Mouse (Mus musculus) mammary gland, adult 2 months (tissue): Measurements from ENCODE around the gene Gm8857. TPM values are rescaled to one million over a fixed set of nuclear protein-coding genes. Genes with fewer than 3 reads are reported as not detected.

Experiments used
- polyA plus RNA-seq: library from polyadenylated mRNA; depleted of rRNA; stranded (reverse); fragments of >200 nt; gene quantifications from 2 replicates; pipeline ENCODE4 v1.2.3, GENCODE M21; 2012; ENCODE audit warnings: low replicate concordance; rRNA removed

Gene Gm8857
- not detected in 2 replicates for polyA plus RNA-seq

DNA sequence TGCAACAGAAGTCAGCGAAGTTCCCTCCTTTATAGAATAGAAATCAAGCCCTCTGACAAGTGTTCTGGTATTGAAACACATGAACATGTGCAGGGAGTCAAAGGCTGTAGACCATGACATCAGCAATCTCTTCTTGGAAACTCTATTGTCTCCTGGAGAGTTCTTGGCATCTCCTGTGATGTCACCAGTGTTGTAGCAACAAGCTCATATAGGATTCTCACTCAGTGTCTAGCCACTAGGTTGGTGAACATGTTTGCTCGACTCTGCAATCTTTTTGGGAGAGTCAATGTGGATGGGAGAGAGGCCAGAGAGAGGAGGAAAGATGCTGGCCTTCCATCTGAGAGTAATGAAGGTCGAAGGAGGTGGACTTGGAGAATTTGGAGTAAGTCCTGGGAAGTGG, at the start of gene Gm8857, which contains the start of gene Gm8871:
Gene Gm8857, plus strand, starts transcription at position 303 of the 400 bp plus-strand sequence.
Gene Gm8871, plus strand, starts transcription at position 301 of the 400 bp plus-strand sequence.

Other genes starting within 250 kb of the Gm8857 start
- gene Gm8871, start within 50 bp of the Gm8857 start, polyA plus RNA-seq, result not detected in 2 replicates
- not detected in 2 replicates for gene Gm8879, start 179.8 kb downstream of the Gm8857 start, polyA plus RNA-seq
- not detected in 2 replicates for gene Gm5861, start 235.3 kb downstream of the Gm8857 start, polyA plus RNA-seq